Mouse (Mus musculus): Measurements from ENCODE around the gene Trpm7. TPM values are rescaled to one million over a fixed set of nuclear protein-coding genes. Genes with fewer than 3 reads are reported as not detected.

The Trpm7 gene
- total RNA-seq, 2 experiments from 2014 or later: 24.1 to 51.7 TPM

DNA sequence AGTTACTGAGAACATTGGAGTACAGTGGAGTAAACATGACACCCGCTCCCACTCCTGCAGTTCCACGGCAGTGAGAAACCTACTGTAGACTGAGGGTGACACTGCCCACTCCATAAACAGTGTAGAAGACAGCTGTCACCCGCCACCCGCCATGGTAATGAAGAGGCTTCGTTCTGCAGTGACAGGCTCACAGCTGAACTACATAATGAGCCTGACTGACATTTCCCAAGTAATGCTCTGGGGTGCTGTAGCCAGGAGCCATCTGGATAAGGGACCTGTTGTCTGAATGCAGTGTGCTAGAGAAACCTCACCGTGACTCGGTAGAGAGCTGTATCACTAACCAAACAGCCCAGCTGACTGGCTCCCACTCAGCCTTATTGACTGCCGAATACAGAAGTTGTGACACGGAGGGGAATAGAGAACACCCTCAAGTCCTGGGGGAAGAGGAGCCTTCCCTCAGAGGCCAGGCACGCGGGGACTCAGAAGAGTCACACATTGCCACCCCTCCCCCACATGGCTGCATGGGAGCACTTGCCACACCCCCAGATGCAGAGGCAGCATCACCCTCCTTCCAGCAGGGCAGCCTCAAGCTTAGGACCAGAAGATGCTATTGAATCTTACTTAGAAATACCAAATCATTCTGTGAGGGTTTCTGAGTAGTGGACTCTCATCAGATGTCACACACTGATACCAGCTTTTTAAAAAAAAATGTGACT is 110.0 kb downstream of the Trpm7 start:
- ATAC-seq (replicated peaks; ENCODE audit: low FRiP score, poor library complexity, severe bottlenecking): no peak

DNA sequence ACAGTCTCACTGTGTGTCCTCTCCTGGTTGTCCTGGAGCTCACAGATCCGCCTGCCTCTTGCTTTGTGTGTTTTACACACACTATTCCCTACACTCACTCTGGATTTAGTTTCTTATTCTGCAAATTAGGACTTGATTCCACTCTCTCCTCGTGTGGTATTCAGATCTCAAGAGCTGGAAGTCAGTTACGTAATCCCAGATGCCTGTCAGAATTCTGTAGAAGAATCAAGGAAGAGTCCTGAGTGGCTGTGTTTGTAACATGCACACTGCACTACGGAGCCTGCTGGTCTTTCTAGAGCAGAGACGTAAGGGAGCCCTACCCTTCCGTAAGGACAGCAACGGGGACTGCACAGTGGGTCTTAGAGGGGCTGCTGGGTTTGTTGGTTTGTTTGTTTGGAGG is 116.7 kb downstream of the Trpm7 start:
- ATAC-seq (replicated peaks; ENCODE audit: low FRiP score, poor library complexity, severe bottlenecking): no peak

DNA sequence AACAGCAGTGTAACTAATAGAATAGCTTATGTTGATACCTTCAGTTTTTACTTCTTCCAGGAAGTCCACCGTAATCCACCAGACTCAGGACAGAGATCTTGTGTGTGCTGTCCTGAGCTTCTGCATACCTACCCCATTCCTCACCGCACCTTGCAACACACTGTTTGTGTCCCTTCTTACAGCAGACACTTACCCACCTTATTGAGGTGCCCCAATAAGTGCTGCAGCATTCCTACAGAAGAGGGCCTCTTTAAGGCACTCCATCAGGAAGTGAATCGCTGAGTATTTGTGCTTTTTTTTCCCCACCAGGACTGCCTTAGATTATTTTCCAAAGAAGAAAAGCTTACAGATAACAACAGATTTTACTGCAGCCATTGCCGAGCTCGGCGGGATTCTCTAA is 120.4 kb downstream of the Trpm7 start:
- ATAC-seq (replicated peaks; ENCODE audit: low FRiP score, poor library complexity, severe bottlenecking): no peak

DNA sequence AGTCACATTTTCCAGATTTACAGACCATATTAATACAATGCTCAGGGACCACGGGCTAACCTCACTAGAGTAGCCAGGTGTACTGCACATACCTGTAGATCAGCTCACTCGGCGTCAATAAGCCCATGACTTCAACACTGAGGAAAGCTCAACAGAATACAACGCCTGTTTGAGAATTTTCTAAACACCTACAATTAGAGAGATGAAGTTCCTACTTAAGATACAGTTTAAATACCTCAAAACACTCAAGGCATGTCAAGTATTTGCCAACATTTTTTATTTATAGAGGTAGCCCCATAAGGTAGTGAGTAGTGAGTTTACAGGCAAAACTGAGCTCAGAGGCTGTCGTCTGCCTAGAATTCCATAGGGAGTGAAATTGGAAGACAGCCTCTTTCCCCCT is 132.6 kb downstream of the Trpm7 start:
- ATAC-seq (replicated peaks; ENCODE audit: low FRiP score, poor library complexity, severe bottlenecking): no peak

Other genes starting within 250 kb of the Trpm7 start
- gene Gabpb1, start 199.9 kb downstream of the Trpm7 start, total RNA-seq (2015; ENCODE audit: low replicate concordance): 9.0 and 16.1 TPM in 2 replicates
- gene Gabpb1, start 199.9 kb downstream of the Trpm7 start, total RNA-seq (2017; ENCODE audit: low replicate concordance): 10.9 and 11.4 TPM in 2 replicates
- 12.7 and 18.2 TPM in 2 replicates for gene Usp8, start 168.9 kb downstream of the Trpm7 start, total RNA-seq (2015; ENCODE audit: low replicate concordance)
- 19.2 and 26.2 TPM in 2 replicates for gene Usp8, start 168.9 kb downstream of the Trpm7 start, total RNA-seq (2017; ENCODE audit: low replicate concordance)
- gene Usp50, start 92.8 kb downstream of the Trpm7 start, total RNA-seq (2015; ENCODE audit: low replicate concordance): 0.77 TPM in 1 of 2 replicates, not detected in the other
- gene Usp50, start 92.8 kb downstream of the Trpm7 start, total RNA-seq (2017; ENCODE audit: low replicate concordance): 0.42 TPM in 1 of 2 replicates, not detected in the other
- 18.8 and 19.6 TPM in 2 replicates for gene Sppl2a, start 57.0 kb upstream of the Trpm7 start, total RNA-seq (2015; ENCODE audit: low replicate concordance)
- 18.1 and 23.4 TPM in 2 replicates for gene Sppl2a, start 57.0 kb upstream of the Trpm7 start, total RNA-seq (2017; ENCODE audit: low replicate concordance)
- gene Ap4e1, start 132.5 kb upstream of the Trpm7 start, total RNA-seq (2015; ENCODE audit: low replicate concordance): 3.3 and 5.0 TPM in 2 replicates
- 6.6 and 7.7 TPM in 2 replicates for gene Ap4e1, start 132.5 kb upstream of the Trpm7 start, total RNA-seq (2017; ENCODE audit: low replicate concordance)
- gene Blvra, start 194.4 kb upstream of the Trpm7 start, total RNA-seq (2015; ENCODE audit: low replicate concordance): 2.1 and 29.7 TPM in 2 replicates
- 18.3 and 26.8 TPM in 2 replicates for gene Blvra, start 194.4 kb upstream of the Trpm7 start, total RNA-seq (2017; ENCODE audit: low replicate concordance)